Mouse (Mus musculus) olfactory bulb, adult 2 months (tissue): ENCODE results near the gene Crkl. TPM values are rescaled to one million over a fixed set of nuclear protein-coding genes. Genes with fewer than 3 reads are reported as not detected.
"Not testable (repeated sequence)": the region's sequence is repeated elsewhere in the genome, so short reads cannot be mapped to it uniquely, and the experiment has no call there.

ENCODE experiments used
- H3K27ac ChIP-seq: fragments of 200-500 bp; 2 replicates; pipeline ENCODE4 v1.5.1; 2012; ENCODE audit warnings: low read depth, low read length; ENCODE audit not compliant: insufficient read depth
- H3K4me1 ChIP-seq: fragments of 200-500 bp; 2 replicates; pipeline ENCODE4 v1.6.1; 2012; ENCODE audit warnings: low read length; ENCODE audit not compliant: control insufficient read depth, insufficient read depth
- H3K4me3 ChIP-seq: fragments of 200-500 bp; 2 replicates; pipeline ENCODE4 v1.5.1; 2012; ENCODE audit warnings: mild to moderate bottlenecking, low read depth, low read length, moderate library complexity; ENCODE audit not compliant: insufficient read depth
- CTCF ChIP-seq: fragments of 200-500 bp; IDR thresholded peaks from 2 replicates; pipeline ENCODE4 v1.5.1; 2012; ENCODE audit warnings: low read depth, mild to moderate bottlenecking, low read length, moderate library complexity; ENCODE audit not compliant: insufficient read depth
- POLR2A ChIP-seq: fragments of 200-500 bp; IDR thresholded peaks from 2 replicates; pipeline ENCODE4 v1.6.1; 2012; ENCODE audit warnings: mild to moderate bottlenecking, low read depth, low read length, moderate library complexity; ENCODE audit not compliant: insufficient read depth
- WGBS: fragments of 180-500 bp; shearing (Covaris S2); methylation state at CpG from one replicate; pipeline ENCODE4 v1.1.7; 2018; 5-methylcytosine and 5-hydroxymethylcytosine counted together
- polyA plus RNA-seq: library from polyadenylated mRNA; stranded (reverse); fragments of >200 nt; gene quantifications from 2 replicates; pipeline ENCODE4 v1.2.4, GENCODE M21; 2012; ENCODE audit warnings: low replicate concordance; ENCODE audit not compliant: missing spikeins, insufficient read depth, insufficient read length

Gene Crkl
- polyA plus RNA-seq, 1 experiment = not detected

- peak overlapping the region; percentile 80 for H3K27ac ChIP-seq
Measured at GRCm38 (mm10) chr16:17496499-17497305, 44.9 kb downstream of the Crkl start.

GRCm38 (mm10) chr16:17499249-17499883 lies 47.6 kb downstream of the Crkl start:
- Histone ChIP-seq H3K4me1 (peaks cover 29% of the 10 kb centered on the region), H3K4me3 (no peak overlapping the region), H3K27ac (no peak overlapping the region)
- WGBS = 29% methylated on average over 10 of the region's 10 CpGs
- TF ChIP-seq POLR2A (no peak), CTCF (no peak)

More at GRCm38 (mm10) chr16:17496499-17497305, 44.9 kb downstream of the Crkl start:
- TF ChIP-seq POLR2A (no peak), CTCF (no peak)
- 4% methylated on average over 2 of the region's 2 CpGs for WGBS
- H3K4me1 ChIP-seq = peaks cover 25% of the 10 kb centered on the region
- no peak overlapping the region for H3K4me3 ChIP-seq

GRCm38 (mm10) chr16:17502681-17503080 lies 50.9 kb downstream of the Crkl start:
- TF ChIP-seq POLR2A (no peak), CTCF (no peak)
- WGBS = 64% methylated on average over 4 of the region's 4 CpGs
- no peak overlapping the region for H3K27ac ChIP-seq
- peaks cover 18% of the 10 kb centered on the region for H3K4me1 ChIP-seq
- H3K4me3 ChIP-seq = no peak overlapping the region

GRCm38 (mm10) chr16:17507018-17507552 lies 55.3 kb downstream of the Crkl start:
- H3K27ac ChIP-seq = no peak overlapping the region
- no peak for TF ChIP-seq CTCF
- no peak for TF ChIP-seq POLR2A
- H3K4me1 ChIP-seq = peaks cover 14% of the 10 kb centered on the region
- 81% methylated on average over 5 of the region's 5 CpGs for WGBS
- H3K4me3 ChIP-seq = no peak overlapping the region

- 12% methylated on average over 3 of the region's 3 CpGs for WGBS
- not testable (repeated sequence) for H3K4me1 ChIP-seq
- Histone ChIP-seq H3K27ac (peak overlapping the region; percentile 84; the same call in 1 of the 2 replicates), H3K4me3 (peak overlapping the region; percentile 83)
Measured at GRCm38 (mm10) chr16:17508031-17508430, 56.2 kb downstream of the Crkl start.

GRCm38 (mm10) chr16:17508546-17509239 lies 56.9 kb downstream of the Crkl start, which contains the start of gene Lztr1:
Lztr1 (plus strand) TSS chr16:17508688.
- Histone ChIP-seq H3K4me3 (peak within 1 kb of the TSS; percentile 83), H3K4me1 (peaks cover 8% of the 10 kb centered on the region), H3K27ac (peak within 1 kb of the TSS; percentile 84)
- TF ChIP-seq POLR2A (peak; percentile 82), CTCF (no peak)
- under 1% methylated on average over 50 of the region's 50 CpGs for WGBS

- peak overlapping the region; percentile 84; the same call in 1 of the 2 replicates for H3K27ac ChIP-seq
Measured at GRCm38 (mm10) chr16:17509240-17509597, 57.4 kb downstream of the Crkl start.

GRCm38 (mm10) chr16:17510143-17510542 lies 58.4 kb downstream of the Crkl start:
- WGBS = 98% methylated on average over 2 of the region's 2 CpGs
- H3K4me3 ChIP-seq = no peak overlapping the region
- TF ChIP-seq CTCF (no peak), POLR2A (no peak)
- no peak overlapping the region for H3K27ac ChIP-seq
- H3K4me1 ChIP-seq = peaks cover 8% of the 10 kb centered on the region

More at GRCm38 (mm10) chr16:17509240-17509597, 57.4 kb downstream of the Crkl start:
- Histone ChIP-seq H3K4me3 (peak overlapping the region; percentile 83), H3K4me1 (peaks cover 8% of the 10 kb centered on the region)
- TF ChIP-seq POLR2A = no peak
- TF ChIP-seq CTCF = no peak
- WGBS = 2% methylated on average over 9 of the region's 9 CpGs
